Mouse (Mus musculus): Measurements from ENCODE around the gene Sp140.
A peak's percentile ranks its signal among the peaks of the same experiment; 100 is the strongest.
"Not testable (repeated sequence)": the region's sequence is repeated elsewhere in the genome, so short reads cannot be mapped to it uniquely, and the experiment has no call there.

Sp140 gene

DNA sequence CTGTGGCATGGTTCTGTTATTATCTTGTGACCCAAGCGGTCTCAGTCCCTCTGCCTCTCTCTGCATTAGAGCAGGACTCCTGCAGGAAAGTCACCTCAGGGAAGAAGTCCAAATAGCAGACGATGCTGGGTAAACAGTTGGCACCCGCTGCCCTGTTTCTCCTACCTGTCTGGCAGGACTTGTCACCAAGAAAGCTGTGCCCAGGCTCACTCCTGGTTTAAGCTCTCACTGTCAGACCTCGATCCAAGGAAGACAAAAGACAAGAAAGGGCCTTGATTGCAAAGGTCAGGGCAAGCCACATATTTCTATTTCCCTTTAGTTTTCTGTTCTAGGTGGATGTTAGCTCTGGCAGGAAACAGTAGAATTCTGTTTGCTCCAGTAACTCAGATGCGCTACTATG lies 50.3 kb downstream of the Sp140 start:
- DNase-seq, result not testable (repeated sequence)

GRCm38 (mm10) chr1:85651770-85652275 lies 51.6 kb downstream of the Sp140 start:
- peak; percentile 48 to 60 for DNase-seq

DNA sequence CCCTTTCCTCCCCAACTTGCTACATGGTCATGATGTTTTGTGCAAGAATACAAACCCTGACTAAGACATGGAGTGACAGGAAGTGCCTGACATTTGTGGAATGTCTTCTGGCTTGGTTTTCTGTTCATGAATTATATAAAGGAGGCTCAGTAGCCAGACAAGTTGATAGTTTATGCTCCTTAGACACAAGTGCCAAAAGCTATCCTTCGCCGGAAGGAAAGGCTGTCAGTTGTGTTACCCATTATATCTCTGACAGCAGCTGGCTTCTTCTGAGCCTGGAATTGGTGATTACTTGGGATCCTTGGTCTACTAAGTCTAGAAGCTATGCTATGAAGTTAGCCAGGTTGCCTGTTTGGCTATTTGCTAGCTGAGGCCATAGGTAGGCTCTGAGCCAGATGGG lies 57.0 kb downstream of the Sp140 start:
- peak; percentile 19 to 44 for DNase-seq

DNA sequence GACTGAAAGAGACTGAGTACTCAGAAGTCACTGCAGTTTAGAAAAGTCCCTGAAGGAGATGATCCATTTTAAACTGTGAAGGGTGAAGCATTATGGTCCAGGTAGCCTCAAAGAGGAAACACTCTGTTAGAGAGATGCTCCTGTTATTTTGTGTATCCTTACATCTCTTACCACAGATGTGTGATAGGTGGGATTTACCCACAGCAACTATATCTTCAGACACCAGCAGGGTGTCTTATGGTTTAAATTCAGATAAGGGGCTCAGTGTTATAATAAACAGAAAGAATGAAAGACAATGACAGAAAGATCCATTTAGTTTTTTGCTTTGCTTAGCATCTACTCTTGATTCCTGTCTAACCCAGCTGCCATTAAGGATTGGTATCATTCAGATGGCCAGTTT lies 64.1 kb downstream of the Sp140 start:
- DNase-seq, result no peak

DNA sequence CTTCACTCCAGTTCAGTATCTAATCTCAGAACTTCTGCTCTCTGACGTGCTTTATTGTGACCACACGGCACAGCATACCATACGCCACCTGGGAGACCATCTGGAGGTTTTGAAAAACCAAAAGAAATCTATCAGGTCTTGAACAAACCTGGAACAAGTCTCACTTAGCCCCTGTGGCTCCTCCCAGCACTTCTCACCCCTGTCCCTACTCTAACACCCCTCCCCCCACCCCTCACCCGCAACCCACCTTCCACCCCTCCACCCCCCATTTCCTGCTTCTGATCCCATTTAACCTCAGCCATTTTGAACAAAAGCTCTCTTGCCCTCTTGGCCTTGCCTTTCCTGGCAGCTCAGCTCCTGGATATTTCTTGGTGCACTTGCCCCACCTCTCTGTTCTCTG lies 80.0 kb downstream of the Sp140 start:
- peak in 1 of 2 experiments; percentile 8 for DNase-seq

DNA sequence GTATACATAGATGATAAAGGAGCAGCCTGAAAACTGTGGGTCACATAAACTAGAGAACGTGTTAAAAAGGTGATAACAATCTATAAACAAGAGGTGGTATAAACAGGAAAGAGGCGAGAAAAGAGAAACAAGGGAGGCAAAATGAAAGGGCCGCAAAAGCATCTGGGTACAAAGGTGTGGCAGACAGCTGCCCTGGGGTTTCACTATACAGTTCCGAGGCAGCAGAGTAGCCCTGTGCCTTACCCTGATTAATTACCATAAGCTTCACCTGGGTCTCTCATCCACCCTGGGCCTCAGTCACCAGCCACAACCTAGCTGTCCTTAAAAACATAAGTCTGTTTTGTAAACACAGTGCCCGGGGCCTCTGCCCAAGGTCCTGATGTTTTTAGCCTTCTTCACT lies 86.5 kb downstream of the Sp140 start:
- no peak for DNase-seq

DNA sequence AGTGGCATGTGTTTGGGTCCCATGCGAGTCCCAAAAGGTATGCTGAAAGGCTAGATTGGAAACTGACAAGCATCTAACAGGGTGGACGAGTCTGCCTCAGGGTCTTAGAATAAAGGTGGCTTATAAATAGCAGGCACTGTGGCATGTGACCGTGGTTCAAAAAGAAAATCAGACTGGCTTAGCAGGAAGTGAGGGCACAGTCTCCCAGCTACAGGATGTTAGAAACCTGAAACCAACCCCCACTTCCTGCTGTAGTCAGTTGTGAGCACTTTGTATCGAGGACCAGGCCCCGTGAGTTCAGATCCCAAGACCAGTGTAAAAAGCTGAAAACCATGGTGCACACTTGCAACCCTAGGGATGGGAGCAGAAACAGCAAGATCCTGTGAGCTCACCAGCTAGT lies 87.2 kb downstream of the Sp140 start:
- no peak for DNase-seq

- no peak for DNase-seq
Observed at GRCm38 (mm10) chr1:85690544-85690943, 90.4 kb downstream of the Sp140 start.

- DNase-seq, result no peak
Observed at GRCm38 (mm10) chr1:85692281-85692680, 92.1 kb downstream of the Sp140 start.

DNA sequence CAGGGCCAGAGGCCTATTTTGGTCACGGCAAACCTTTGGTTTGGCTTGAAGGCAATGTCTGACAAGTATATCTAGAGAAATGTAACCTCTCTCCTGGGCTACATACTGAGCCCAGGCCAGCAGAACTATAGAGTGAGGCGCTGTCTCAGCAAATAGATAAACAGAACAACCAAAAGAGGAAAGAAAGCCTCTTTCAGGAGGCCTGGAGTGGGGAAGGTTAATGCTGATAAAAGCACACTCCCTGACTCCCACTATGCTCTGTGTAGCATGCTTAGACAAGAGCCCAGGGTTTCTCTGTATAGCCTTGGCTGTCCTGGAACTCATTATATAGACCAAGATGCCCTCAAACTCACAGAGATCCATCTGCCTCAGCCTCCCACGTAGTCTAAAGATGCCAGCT lies 93.1 kb downstream of the Sp140 start:
- DNase-seq, result no peak
